Mouse (Mus musculus) cerebellum, adult (tissue): Measurements from ENCODE around the gene Ralgps2.

Source experiments
- ATAC-seq: cut with Nextera tagmentation; 2 replicates; pipeline ENCODE4 v1.9.2; 2017; ENCODE audit warnings: mild to moderate bottlenecking, moderate library complexity, mixed read lengths; ENCODE audit not compliant: insufficient number of reproducible peaks, low FRiP score, low TSS enrichment

Gene Ralgps2

GRCm38 (mm10) chr1:156778977-156779376, 160.4 kb downstream of the Ralgps2 start:
- no peak for ATAC-seq

- ATAC-seq = no peak
Measured at GRCm38 (mm10) chr1:156777896-156778295, 161.5 kb downstream of the Ralgps2 start.

GRCm38 (mm10) chr1:156775983-156776382, 163.4 kb downstream of the Ralgps2 start:
- ATAC-seq = no peak

GRCm38 (mm10) chr1:156775190-156775589, 164.2 kb downstream of the Ralgps2 start:
- ATAC-seq = no peak

GRCm38 (mm10) chr1:156770845-156771244, 168.6 kb downstream of the Ralgps2 start:
- ATAC-seq = no peak

GRCm38 (mm10) chr1:156769621-156770297, 169.7 kb downstream of the Ralgps2 start:
- ATAC-seq = no peak

GRCm38 (mm10) chr1:156769163-156769562, 170.3 kb downstream of the Ralgps2 start:
- ATAC-seq = no peak

- ATAC-seq = no peak
Measured at GRCm38 (mm10) chr1:156765311-156765710, 174.1 kb downstream of the Ralgps2 start.

GRCm38 (mm10) chr1:156764584-156764983, 174.8 kb downstream of the Ralgps2 start:
- no peak for ATAC-seq

- ATAC-seq = no peak
Measured at GRCm38 (mm10) chr1:156763280-156763679, 176.1 kb downstream of the Ralgps2 start.

GRCm38 (mm10) chr1:156761430-156761801, 178.0 kb downstream of the Ralgps2 start:
- ATAC-seq = no peak

GRCm38 (mm10) chr1:156760549-156761429, 178.6 kb downstream of the Ralgps2 start:
- no peak for ATAC-seq

- ATAC-seq = no peak
Measured at GRCm38 (mm10) chr1:156758326-156758725, 181.1 kb downstream of the Ralgps2 start.

GRCm38 (mm10) chr1:156754608-156755413, 184.6 kb downstream of the Ralgps2 start:
- no peak for ATAC-seq
